Mouse (Mus musculus) stomach, embryonic 14.5 days (tissue): Measurements from ENCODE around the gene Map3k1. TPM values are rescaled to one million over a fixed set of nuclear protein-coding genes. Genes with fewer than 3 reads are reported as not detected.

Experiments used
- ATAC-seq: fragments of 200-750 bp; cut with Nextera tagmentation; 2 replicates; pipeline ENCODE4 v1.8.0; 2017; ENCODE audit warnings: low read depth, moderate TSS enrichment; ENCODE audit not compliant: insufficient number of reproducible peaks, insufficient read depth, low FRiP score
- H3K27ac ChIP-seq: fragments of 300-500 bp; sonication (generic); 2 replicates; pipeline ENCODE4 v1.5.1; 2014; ENCODE audit warnings: mild to moderate bottlenecking, low read length, moderate library complexity, mixed read lengths
- H3K27me3 ChIP-seq: fragments of 300-500 bp; sonication (generic); 2 replicates; pipeline ENCODE4 v1.6.1; 2014; ENCODE audit warnings: low read length, control low read depth, mixed read lengths; ENCODE audit not compliant: control insufficient read depth, insufficient read depth
- H3K36me3 ChIP-seq: fragments of 300-500 bp; sonication (generic); 2 replicates; pipeline ENCODE4 v1.6.1; 2014; ENCODE audit warnings: mild to moderate bottlenecking, control low read depth, low read length, moderate library complexity, mixed read lengths; ENCODE audit not compliant: control insufficient read depth, insufficient read depth
- H3K4me1 ChIP-seq: fragments of 300-500 bp; sonication (generic); 2 replicates; pipeline ENCODE4 v1.6.1; 2014; ENCODE audit warnings: low read length, control low read depth, mixed read lengths; ENCODE audit not compliant: control insufficient read depth, insufficient read depth
- H3K4me2 ChIP-seq: fragments of 300-500 bp; sonication (generic); replicated peaks from 2 replicates; pipeline ENCODE4 v1.6.1; 2014; ENCODE audit warnings: low read depth, low read length, control low read depth
- H3K4me3 ChIP-seq: fragments of 300-500 bp; sonication (generic); 2 replicates; pipeline ENCODE4 v1.5.1; 2014; ENCODE audit warnings: low read depth, low read length, control low read depth
- H3K9ac ChIP-seq: fragments of 300-500 bp; sonication (generic); replicated peaks from 2 replicates; pipeline ENCODE4 v1.6.1; 2014; ENCODE audit warnings: low read depth, mild to moderate bottlenecking, control low read depth, low read length, moderate library complexity, mixed read lengths
- H3K9me3 ChIP-seq: fragments of 300-500 bp; sonication (generic); 2 replicates; pipeline ENCODE4 v1.6.1; 2016; ENCODE audit warnings: low read depth, low read length, control low read depth; ENCODE audit not compliant: control insufficient read depth
- WGBS: fragments of 180-500 bp; shearing (Covaris S2); extraction: QIAGEN DNeasy Blood & Tissue Kit; methylation state at CpG from one replicate; pipeline ENCODE4 v1.1.7; 2014; 5-methylcytosine and 5-hydroxymethylcytosine counted together
- polyA plus RNA-seq: library from polyadenylated mRNA; unstranded; fragments of >200 nt; fragmentation: Nextera tagmentation; extraction: Ambion mirVana; gene quantifications from 2 replicates; pipeline ENCODE4 v1.2.1, GENCODE M21; 2014

The Map3k1 gene
- polyA plus RNA-seq, 1 experiment from 2014 or later: 32.0 TPM

DNA sequence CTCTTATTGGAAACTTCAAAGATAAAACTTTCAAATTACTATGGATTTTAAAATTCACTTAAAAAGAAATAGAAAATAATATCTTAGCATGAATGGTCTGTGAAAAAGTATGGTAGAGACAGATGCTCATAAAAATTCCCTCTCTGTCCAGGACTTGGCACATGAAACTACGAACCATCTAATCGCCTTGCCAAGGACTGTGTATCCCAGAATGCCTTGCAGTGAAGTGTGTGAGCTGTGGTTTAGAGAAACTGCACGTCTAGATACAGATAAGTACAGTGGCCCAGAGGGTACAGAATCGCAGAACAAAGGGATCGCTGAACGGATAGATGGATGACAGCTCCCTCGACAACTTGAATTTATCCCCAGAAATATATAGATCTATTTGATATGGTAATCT lies 9.0 kb upstream of the Map3k1 start:
- Histone ChIP-seq H3K4me2 (no peak overlapping the region), H3K27me3 (no peaks in the 10 kb centered on the region), H3K27ac (no peak overlapping the region), H3K4me1 (no peaks in the 10 kb centered on the region), H3K9ac (no peak overlapping the region), H3K9me3 (no peaks in the 10 kb centered on the region), H3K36me3 (no peaks in the 10 kb centered on the region), H3K4me3 (no peak overlapping the region)
- 87% methylated on average over 7 of the region's 7 CpGs for WGBS
- no peak for ATAC-seq

DNA sequence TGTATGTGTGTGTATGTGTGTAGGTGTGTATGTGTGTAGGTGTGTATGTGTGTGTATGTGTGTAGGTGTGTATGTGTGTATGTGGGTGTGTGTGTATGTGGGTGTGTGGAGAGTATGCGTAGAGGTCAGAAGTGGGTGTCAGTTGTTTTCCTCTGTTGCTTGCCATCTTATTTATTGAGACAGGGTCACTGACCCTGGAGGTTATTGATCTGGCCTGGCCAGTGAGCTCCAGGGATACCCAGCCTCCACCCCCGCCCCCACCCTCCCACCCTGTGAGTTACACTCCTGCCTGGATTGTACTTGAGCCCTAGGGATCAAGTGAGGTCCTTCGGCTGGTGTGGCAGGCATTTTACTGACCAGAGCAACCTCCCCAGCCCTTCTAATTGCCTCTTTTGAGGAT lies 7.6 kb upstream of the Map3k1 start:
- Histone ChIP-seq H3K27me3 (no peaks in the 10 kb centered on the region), H3K4me2 (no peak overlapping the region), H3K36me3 (no peaks in the 10 kb centered on the region), H3K4me1 (no peaks in the 10 kb centered on the region), H3K27ac (no peak overlapping the region), H3K9me3 (no peaks in the 10 kb centered on the region), H3K4me3 (no peak overlapping the region), H3K9ac (no peak overlapping the region)
- WGBS: 77% methylated on average over 3 of the region's 3 CpGs
- ATAC-seq: no peak

DNA sequence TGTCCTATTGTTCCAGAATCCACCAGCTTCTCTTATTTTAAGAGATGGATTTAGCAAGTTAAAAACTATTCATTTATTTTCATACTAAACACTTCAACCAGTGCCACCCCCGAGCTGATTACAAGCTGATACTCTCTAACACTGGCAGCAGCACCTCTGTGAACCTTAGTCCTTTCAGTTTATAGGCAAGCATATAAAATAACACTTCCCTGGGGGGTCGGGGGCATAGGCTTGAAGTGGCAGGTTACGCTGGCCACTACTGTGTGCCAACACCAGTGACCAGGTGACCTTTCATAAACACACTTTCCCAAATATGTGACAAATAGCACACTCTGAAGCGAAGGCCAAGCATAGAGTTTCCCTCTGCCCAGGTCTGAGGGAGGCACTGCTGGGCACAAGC lies 6.7 kb upstream of the Map3k1 start:
- Histone ChIP-seq H3K4me1 (no peaks in the 10 kb centered on the region), H3K4me2 (no peak overlapping the region), H3K9me3 (no peaks in the 10 kb centered on the region), H3K27me3 (no peaks in the 10 kb centered on the region), H3K36me3 (no peaks in the 10 kb centered on the region), H3K4me3 (no peak overlapping the region), H3K9ac (no peak overlapping the region), H3K27ac (no peak overlapping the region)
- 91% methylated on average over 4 of the region's 4 CpGs for WGBS
- no peak for ATAC-seq

DNA sequence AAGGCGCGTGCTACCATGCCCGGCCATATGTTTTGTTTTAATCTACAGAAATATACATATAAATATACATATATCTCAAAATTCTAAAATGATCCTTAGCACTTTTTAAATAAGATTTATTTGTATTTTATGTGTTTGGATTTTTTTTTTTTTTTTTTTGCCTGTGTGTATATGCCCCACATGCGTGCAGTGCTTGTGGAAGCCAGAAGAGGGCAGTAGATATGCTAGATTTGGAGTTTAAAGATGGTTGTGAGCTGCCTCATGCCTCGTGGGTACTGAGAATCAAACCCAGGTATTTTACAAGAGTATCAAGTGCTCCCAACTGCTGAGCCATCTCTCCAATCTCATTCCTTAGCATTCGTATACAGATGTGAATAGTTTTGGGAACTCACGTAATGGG lies 6.2 kb upstream of the Map3k1 start:
- Histone ChIP-seq H3K9me3 (no peaks in the 10 kb centered on the region), H3K9ac (no peak overlapping the region), H3K4me2 (no peak overlapping the region), H3K4me1 (no peaks in the 10 kb centered on the region), H3K4me3 (no peak overlapping the region), H3K27ac (no peak overlapping the region), H3K27me3 (no peaks in the 10 kb centered on the region), H3K36me3 (no peaks in the 10 kb centered on the region)
- WGBS: 96% methylated on average over 7 of the region's 7 CpGs
- ATAC-seq: no peak

DNA sequence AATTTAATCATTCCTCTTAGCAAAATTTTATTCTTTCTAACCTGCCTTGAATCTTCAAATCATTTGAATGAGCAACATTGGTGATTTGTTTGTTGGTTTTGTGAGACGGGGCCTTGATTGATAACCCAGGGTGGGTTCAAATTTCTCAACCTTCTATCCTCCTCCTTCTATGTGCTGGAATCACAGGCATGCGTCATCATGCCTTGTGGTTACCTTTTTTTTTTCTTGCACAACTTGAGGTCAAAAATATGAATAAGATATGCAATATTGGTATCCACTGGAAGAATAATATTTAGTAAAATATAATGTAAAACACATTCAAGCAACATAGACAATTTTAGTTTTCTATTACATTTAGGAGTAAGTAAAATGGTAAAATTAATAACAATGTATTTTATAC lies 3.9 kb upstream of the Map3k1 start:
- no peaks in the 10 kb centered on the region for H3K9me3 ChIP-seq
- H3K4me2 ChIP-seq: no peak overlapping the region
- no peak overlapping the region for H3K4me3 ChIP-seq
- no peak overlapping the region for H3K27ac ChIP-seq
- no peaks in the 10 kb centered on the region for H3K36me3 ChIP-seq
- no peak overlapping the region for H3K9ac ChIP-seq
- no peaks in the 10 kb centered on the region for H3K27me3 ChIP-seq
- no peak for ATAC-seq
- 84% methylated on average over 2 of the region's 2 CpGs for WGBS
- no peaks in the 10 kb centered on the region for H3K4me1 ChIP-seq

DNA sequence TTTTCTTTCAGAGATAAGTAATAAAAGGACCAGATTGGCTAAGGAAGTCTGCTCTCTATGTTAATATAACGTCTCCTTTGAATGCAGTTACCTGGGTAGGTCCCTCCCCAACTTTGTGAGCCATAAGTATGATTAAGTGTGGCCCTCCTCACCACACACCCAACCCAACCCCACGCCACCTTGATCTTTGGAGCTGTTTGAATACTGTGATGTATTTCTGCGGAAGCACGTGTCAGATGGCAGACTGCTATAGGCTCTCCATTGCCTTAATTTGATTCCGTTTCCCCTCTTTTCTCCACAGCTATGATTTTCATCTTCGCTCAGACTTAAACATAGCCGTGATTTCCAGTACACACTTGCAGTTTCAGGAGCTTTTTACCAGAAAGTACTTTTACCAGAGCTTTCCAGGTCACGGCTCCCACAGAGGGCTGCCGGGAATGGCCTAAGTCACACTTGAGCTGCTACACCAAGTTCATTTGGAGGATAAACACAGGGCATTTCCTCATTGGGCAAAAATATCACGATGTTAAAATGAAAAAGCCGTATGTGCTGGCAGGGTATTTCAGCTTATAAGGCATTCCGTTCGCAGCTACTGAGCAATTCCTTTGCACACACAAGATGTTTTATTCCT lies 2.3 kb upstream of the Map3k1 start:
- WGBS: 79% methylated on average over 13 of the region's 13 CpGs
- Histone ChIP-seq H3K9me3 (no peaks in the 10 kb centered on the region), H3K4me3 (no peak overlapping the region), H3K27me3 (no peaks in the 10 kb centered on the region), H3K9ac (no peak overlapping the region), H3K4me1 (no peaks in the 10 kb centered on the region), H3K4me2 (no peak overlapping the region), H3K27ac (no peak overlapping the region), H3K36me3 (no peaks in the 10 kb centered on the region)
- ATAC-seq: no peak

DNA sequence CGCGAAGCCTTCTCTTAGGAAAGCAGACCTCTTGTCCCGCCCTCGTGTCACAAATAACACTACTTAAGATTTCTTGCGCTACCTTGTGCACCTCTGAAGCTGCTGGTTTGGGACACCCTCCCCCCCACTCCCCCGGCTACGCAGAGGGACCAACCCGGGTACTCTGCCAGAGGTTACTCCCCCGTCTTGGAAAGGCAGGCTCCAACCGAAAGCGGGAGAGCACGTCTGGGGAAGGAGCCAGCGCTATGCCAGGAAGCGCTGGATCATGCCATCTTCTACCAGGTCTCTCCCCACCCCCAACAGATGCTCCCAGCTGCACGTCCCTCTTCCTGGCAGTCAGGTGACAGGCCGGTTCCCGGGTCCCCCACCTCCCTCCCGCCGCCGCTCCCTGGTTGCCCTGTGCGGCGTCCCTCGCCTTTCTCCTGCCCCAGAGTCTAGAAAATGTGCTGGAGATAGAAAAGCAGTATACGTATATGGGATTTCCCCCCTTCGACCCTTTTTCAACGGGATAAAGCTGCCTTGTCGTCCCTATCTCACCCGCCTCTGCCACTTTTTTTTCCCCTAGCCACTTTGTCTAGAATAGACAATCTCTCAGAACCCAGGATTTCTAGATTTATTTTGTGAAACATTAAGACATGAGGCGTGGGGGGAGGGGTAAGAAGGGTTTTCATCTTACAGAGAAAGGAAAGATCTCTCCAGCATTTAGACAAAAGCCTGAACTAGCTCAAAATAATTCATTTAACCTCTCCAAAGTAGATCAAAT lies 854 bp upstream of the Map3k1 start:
- Histone ChIP-seq H3K27me3 (no peaks in the 10 kb centered on the region), H3K4me3 (peak overlapping the region; percentile 95), H3K9ac (peak overlapping the region; percentile 93), H3K9me3 (no peaks in the 10 kb centered on the region), H3K4me1 (peaks cover 14% of the 10 kb centered on the region), H3K4me2 (peak overlapping the region; percentile 93), H3K36me3 (no peaks in the 10 kb centered on the region), H3K27ac (peak overlapping the region; percentile 91)
- peak; percentile 57 for ATAC-seq
- under 1% methylated on average over 29 of the region's 29 CpGs for WGBS

DNA sequence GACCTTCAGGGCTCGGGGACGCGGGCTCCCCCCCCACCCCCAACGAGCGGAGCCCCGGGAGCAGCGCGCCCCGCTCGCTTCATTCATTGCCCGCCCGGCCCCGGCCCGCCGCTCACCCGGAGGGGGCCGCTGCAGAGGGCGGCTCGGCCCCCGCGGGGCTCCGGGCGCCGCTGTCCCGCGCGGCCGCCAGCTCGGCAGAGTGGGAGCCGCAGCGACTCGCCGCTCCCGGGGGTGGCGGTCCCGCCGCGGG lies 481 bp downstream of the Map3k1 start:
- H3K36me3 ChIP-seq: no peaks in the 10 kb centered on the region
- no peaks in the 10 kb centered on the region for H3K27me3 ChIP-seq
- peaks cover 25% of the 10 kb centered on the region for H3K4me1 ChIP-seq
- peak; percentile 48 for ATAC-seq
- peak overlapping the region; percentile 68 for H3K4me2 ChIP-seq
- H3K4me3 ChIP-seq: peak overlapping the region; percentile 95
- H3K27ac ChIP-seq: peak overlapping the region; percentile 96
- no peaks in the 10 kb centered on the region for H3K9me3 ChIP-seq
- peak overlapping the region; percentile 93 for H3K9ac ChIP-seq
- WGBS: 2% methylated on average over 31 of the region's 38 CpGs
